Mouse (Mus musculus) MEL (cell line): ENCODE data around the gene 2210011C24Rik. TPM values are rescaled to one million over a fixed set of nuclear protein-coding genes. Genes with fewer than 3 reads are reported as not detected.

Source experiments
- DNase-seq: peaks from one replicate; pipeline ENCODE4 v3.0.0; 2011; ENCODE audit warnings: low read depth, low spot score
- H3K27ac ChIP-seq: 2 replicates; pipeline ENCODE4 v1.5.1; 2012; ENCODE audit warnings: low read depth, mild to moderate bottlenecking, control low read depth, low read length, moderate library complexity; ENCODE audit not compliant: control insufficient read depth
- H3K27me3 ChIP-seq, 2 experiments: fragments of 150-350 bp in 1 of 2; sonication (generic) in 1 of 2; 2 replicates each; pipeline ENCODE4 v1.6.1; 2012; ENCODE audit warnings: low read length in 2 of 2, mild to moderate bottlenecking in 2 of 2, improper control_type of control experiment in 1 of 2, moderate library complexity in 1 of 2; ENCODE audit not compliant: insufficient read depth in 2 of 2, control insufficient read depth in 1 of 2
- H3K36me3 ChIP-seq, 2 experiments: 2 replicates each; pipeline ENCODE4 v1.6.1; 2012 to 2014; ENCODE audit warnings: low read length in 2 of 2, improper control_type of control experiment in 1 of 2, inconsistent platforms in 1 of 2, mild to moderate bottlenecking in 1 of 2; ENCODE audit not compliant: insufficient read depth in 2 of 2, control insufficient read depth in 1 of 2
- H3K4me1 ChIP-seq, 2 experiments: fragments of 150-350 bp in 1 of 2; sonication (generic) in 1 of 2; 2 replicates each; pipeline ENCODE4 v1.6.1; 2012; ENCODE audit warnings: low read length in 2 of 2, improper control_type of control experiment in 1 of 2, mild to moderate bottlenecking in 1 of 2; ENCODE audit not compliant: insufficient read depth in 2 of 2, control insufficient read depth in 1 of 2
- H3K4me3 ChIP-seq, 2 experiments: fragments of 150-350 bp in 1 of 2; sonication (generic) in 1 of 2; 2 replicates each; pipeline ENCODE4 v1.5.1; 2012; ENCODE audit warnings: low read depth in 2 of 2, low read length in 2 of 2, mild to moderate bottlenecking in 2 of 2, moderate library complexity in 2 of 2, control low read depth in 1 of 2, improper control_type of control experiment in 1 of 2; ENCODE audit not compliant: control insufficient read depth in 1 of 2, insufficient read depth in 1 of 2
- H3K79me2 ChIP-seq: 2 replicates; pipeline ENCODE4 v1.6.1; 2012; ENCODE audit warnings: mild to moderate bottlenecking, low read length, moderate library complexity; ENCODE audit not compliant: control insufficient read depth, poor library complexity, insufficient read depth
- H3K9ac ChIP-seq: 2 replicates; pipeline ENCODE4 v1.6.1; 2012; ENCODE audit warnings: low read depth, mild to moderate bottlenecking, control low read depth, low read length, moderate library complexity; ENCODE audit not compliant: control insufficient read depth, poor library complexity, severe bottlenecking
- H3K9me3 ChIP-seq: fragments of 150-350 bp; sonication (generic); replicated peaks from 2 replicates; pipeline ENCODE4 v1.6.1; 2012; ENCODE audit warnings: mild to moderate bottlenecking, low read length, improper control_type of control experiment, moderate library complexity; ENCODE audit not compliant: insufficient read depth
- BHLHE40 ChIP-seq: IDR thresholded peaks from 2 replicates; pipeline ENCODE4 v1.6.1; 2012; ENCODE audit warnings: low read depth, mild to moderate bottlenecking, inconsistent platforms, low read length, improper control_type of control experiment, borderline replicate concordance
- CHD2 ChIP-seq: IDR thresholded peaks from 2 replicates; pipeline ENCODE4 v1.6.1; 2011; ENCODE audit warnings: low read length, improper control_type of control experiment
- CTCF ChIP-seq, 3 experiments: IDR thresholded peaks in 2 of 3; conservative IDR thresholded peaks in 1 of 3; 2 replicates each; pipeline ENCODE4 v1.5.1; 2011 to 2012; ENCODE audit warnings: low read length in 3 of 3, low read depth in 2 of 3, mild to moderate bottlenecking in 2 of 3, improper control_type of control experiment in 1 of 3, inconsistent platforms in 1 of 3, mixed read lengths in 1 of 3, moderate library complexity in 1 of 3; ENCODE audit not compliant: control insufficient read depth in 1 of 3, insufficient read depth in 1 of 3, poor library complexity in 1 of 3, severe bottlenecking in 1 of 3
- ELF1 ChIP-seq: IDR thresholded peaks from 2 replicates; pipeline ENCODE4 v1.6.1; 2014; ENCODE audit warnings: low read depth, mild to moderate bottlenecking, inconsistent platforms, low read length, improper control_type of control experiment, moderate library complexity
- EP300 ChIP-seq, 2 experiments: IDR thresholded peaks; 2 replicates each; pipeline ENCODE4 v1.6.1; 2011; ENCODE audit warnings: improper control_type of control experiment in 2 of 2, low read length in 2 of 2, low read depth in 1 of 2, mild to moderate bottlenecking in 1 of 2
- ETS1 ChIP-seq: IDR thresholded peaks from 2 replicates; pipeline ENCODE4 v1.6.1; 2012; ENCODE audit warnings: low read depth, mild to moderate bottlenecking, inconsistent platforms, low read length, improper control_type of control experiment, moderate library complexity
- GATA1 ChIP-seq: IDR thresholded peaks from 2 replicates; pipeline ENCODE4 v1.6.1; 2011; ENCODE audit warnings: low read depth, low read length, improper control_type of control experiment
- HCFC1 ChIP-seq: IDR thresholded peaks from 2 replicates; pipeline ENCODE4 v1.6.1; 2012; ENCODE audit warnings: low read depth, mild to moderate bottlenecking, inconsistent platforms, low read length, improper control_type of control experiment, moderate library complexity
- MAX ChIP-seq: IDR thresholded peaks from 2 replicates; pipeline ENCODE4 v1.6.1; 2011; ENCODE audit warnings: low read length, improper control_type of control experiment
- MEF2A ChIP-seq: IDR thresholded peaks from 2 replicates; pipeline ENCODE4 v1.6.1; 2014; ENCODE audit warnings: low read depth, mild to moderate bottlenecking, inconsistent platforms, low read length, improper control_type of control experiment; ENCODE audit not compliant: poor library complexity, insufficient replicate concordance, severe bottlenecking; ENCODE audit errors: extremely low read depth
- MXI1 ChIP-seq: IDR thresholded peaks from 2 replicates; pipeline ENCODE4 v1.6.1; 2011; ENCODE audit warnings: mild to moderate bottlenecking, low read depth, low read length, improper control_type of control experiment
- MYB ChIP-seq: IDR thresholded peaks from 2 replicates; pipeline ENCODE4 v1.6.1; 2011; ENCODE audit warnings: mild to moderate bottlenecking, low read depth, low read length, improper control_type of control experiment
- NELFE ChIP-seq: IDR thresholded peaks from 2 replicates; pipeline ENCODE4 v1.6.1; 2011; ENCODE audit warnings: low read depth, low read length, improper control_type of control experiment
- NRF1 ChIP-seq: IDR thresholded peaks from 2 replicates; pipeline ENCODE4 v1.6.1; 2014; ENCODE audit warnings: low read depth, mild to moderate bottlenecking, inconsistent platforms, low read length, improper control_type of control experiment, moderate library complexity; ENCODE audit not compliant: poor library complexity, insufficient read depth, severe bottlenecking
- POLR2AphosphoS2 ChIP-seq: IDR thresholded peaks from 2 replicates; pipeline ENCODE4 v1.6.1; 2011; ENCODE audit warnings: low read length, improper control_type of control experiment
- POLR2AphosphoS5 ChIP-seq: IDR thresholded peaks from 2 replicates; pipeline ENCODE4 v1.6.1; 2012; ENCODE audit warnings: low read depth, borderline replicate concordance, mild to moderate bottlenecking, inconsistent platforms, low read length, moderate library complexity, mixed read lengths
- RAD21 ChIP-seq: IDR thresholded peaks from 2 replicates; pipeline ENCODE4 v1.6.1; 2011; ENCODE audit warnings: mild to moderate bottlenecking, low read depth, low read length, improper control_type of control experiment
- RCOR1 ChIP-seq: IDR thresholded peaks from 2 replicates; pipeline ENCODE4 v1.6.1; 2012; ENCODE audit warnings: low read depth, mild to moderate bottlenecking, inconsistent platforms, low read length, improper control_type of control experiment
- SIN3A ChIP-seq: IDR thresholded peaks from 2 replicates; pipeline ENCODE4 v1.6.1; 2012; ENCODE audit warnings: low read length, improper control_type of control experiment, inconsistent platforms
- SMC3 ChIP-seq: IDR thresholded peaks from 2 replicates; pipeline ENCODE4 v1.6.1; 2011; ENCODE audit warnings: low read depth, low read length, improper control_type of control experiment
- TAL1 ChIP-seq: IDR thresholded peaks from 2 replicates; pipeline ENCODE4 v1.6.1; 2012; ENCODE audit warnings: mild to moderate bottlenecking, inconsistent platforms, low read length, moderate library complexity, mixed read lengths
- TBP ChIP-seq: IDR thresholded peaks from 2 replicates; pipeline ENCODE4 v1.8.0; 2011; ENCODE audit warnings: low read depth, low read length, improper control_type of control experiment
- TCF12 ChIP-seq: IDR thresholded peaks from 2 replicates; pipeline ENCODE4 v1.6.1; 2014; ENCODE audit warnings: low read depth, mild to moderate bottlenecking, inconsistent platforms, low read length, improper control_type of control experiment, moderate library complexity
- UBTF ChIP-seq: IDR thresholded peaks from 2 replicates; pipeline ENCODE4 v1.6.1; 2012; ENCODE audit warnings: low read depth, mild to moderate bottlenecking, inconsistent platforms, low read length, improper control_type of control experiment, moderate library complexity, borderline replicate concordance; ENCODE audit not compliant: insufficient read depth
- USF2 ChIP-seq, 2 experiments: IDR thresholded peaks; 2 replicates each; pipeline ENCODE4 v1.6.1; 2011 to 2012; ENCODE audit warnings: improper control_type of control experiment in 2 of 2, low read length in 2 of 2, borderline replicate concordance in 1 of 2, inconsistent platforms in 1 of 2, low read depth in 1 of 2, mild to moderate bottlenecking in 1 of 2; ENCODE audit not compliant: insufficient read depth in 1 of 2
- ZC3H11A ChIP-seq: IDR thresholded peaks from 2 replicates; pipeline ENCODE4 v1.6.1; 2012; ENCODE audit warnings: low read depth, mild to moderate bottlenecking, inconsistent platforms, low read length, improper control_type of control experiment
- ZKSCAN1 ChIP-seq: IDR thresholded peaks from 2 replicates; pipeline ENCODE4 v1.6.1; 2012; ENCODE audit warnings: low read depth, mild to moderate bottlenecking, inconsistent platforms, low read length, improper control_type of control experiment, moderate library complexity
- ZMIZ1 ChIP-seq: IDR thresholded peaks from 2 replicates; pipeline ENCODE4 v1.6.1; 2012; ENCODE audit warnings: low read depth, mild to moderate bottlenecking, inconsistent platforms, low read length, improper control_type of control experiment, moderate library complexity
- ZNF384 ChIP-seq: IDR thresholded peaks from 2 replicates; pipeline ENCODE4 v1.6.1; 2012; ENCODE audit warnings: low read depth, mild to moderate bottlenecking, inconsistent platforms, low read length, improper control_type of control experiment
- polyA plus RNA-seq, 2 experiments: library from polyadenylated mRNA; stranded (reverse) in 1 of 2; unstranded in 1 of 2; fragments of >175 nt in 1 of 2; fragments of >200 nt in 1 of 2; gene quantifications; 2 replicates each; pipeline versions ENCODE4 v1.2.1 to v1.2.4; 2012; ENCODE audit warnings: low replicate concordance in 2 of 2, low read depth in 1 of 2; ENCODE audit not compliant: insufficient read length in 2 of 2, insufficient read depth in 1 of 2, missing spikeins in 1 of 2
- total RNA-seq: library from RNA; depleted of rRNA; stranded (reverse); fragments of 300-350 nt; gene quantifications from 2 replicates; pipeline ENCODE4 v1.2.3, GENCODE M21; 2012

The 2210011C24Rik gene
- total and polyA plus RNA-seq, 3 experiments: not detected

GRCm38 (mm10) chr8:84053229-84053628, 41.3 kb upstream of the 2210011C24Rik start:
- TF ChIP-seq SMC3 (peak; percentile 36; the same call in 1 of the 2 replicates), CTCF (IDR thresholded peaks at IDR 0.05 in 2 of 3, conservative IDR thresholded peaks at IDR 0.05 in 1 of 3; ENCODE audit: control insufficient read depth in 1 of 3, insufficient read depth in 1 of 3, low read depth in 2 of 3, low read length in 3 of 3, poor library complexity in 1 of 3, severe bottlenecking in 1 of 3) (peak; percentile 19 to 57 (median 51)), NRF1 (no peak), GATA1 (peak; percentile 23; the same call in 1 of the 2 replicates), UBTF (no peak), CHD2 (no peak), SIN3A (no peak; the same call in 1 of the 2 replicates), RAD21 (peak; percentile 46), TCF12 (no peak), MXI1 (no peak), MAX (0 out of 2 replicates have a peak, but pooled peaks have one; percentile 23)
- no peak overlapping the region for H3K9ac ChIP-seq
- H3K4me1 ChIP-seq: peaks cover 3 to 4% of the 10 kb centered on the region in 2 experiments; a peak in 3 of 4 replicates
- no peak overlapping the region for H3K27ac ChIP-seq
- no peaks in the 10 kb centered on the region for H3K79me2 ChIP-seq
- no peaks in the 10 kb centered on the region for H3K9me3 ChIP-seq
- H3K27me3 ChIP-seq: no peaks in the 10 kb centered on the region
- H3K36me3 ChIP-seq: peaks cover 0 to 2% of the 10 kb centered on the region in 2 experiments; a peak in 1 of 4 replicates
- DNase-seq: peak; percentile 67
- no peak overlapping the region for H3K4me3 ChIP-seq

GRCm38 (mm10) chr8:84052746-84053145, 40.8 kb upstream of the 2210011C24Rik start:
- no peaks in the 10 kb centered on the region for H3K9me3 ChIP-seq
- peaks cover 3 to 4% of the 10 kb centered on the region in 2 experiments; a peak in 3 of 4 replicates for H3K4me1 ChIP-seq
- H3K79me2 ChIP-seq: no peaks in the 10 kb centered on the region
- peak overlapping the region; percentile 16; the same call in 1 of the 2 replicates for H3K27ac ChIP-seq
- DNase-seq: peak; percentile 92
- no peak overlapping the region for H3K9ac ChIP-seq
- no peak for TF ChIP-seq USF2 (IDR thresholded peaks at IDR 0.05; ENCODE audit: borderline replicate concordance in 1 of 2, insufficient read depth in 1 of 2, low read depth in 1 of 2, low read length in 2 of 2)
- TF ChIP-seq UBTF: no peak
- TF ChIP-seq TAL1: peak; percentile 61
- TF ChIP-seq MAX: no peak
- TF ChIP-seq BHLHE40: no peak
- no peak for TF ChIP-seq TBP
- TF ChIP-seq NRF1: no peak
- peak; percentile 92 for TF ChIP-seq GATA1
- no peak for TF ChIP-seq POLR2AphosphoS2
- no peak for TF ChIP-seq ZKSCAN1
- peak; percentile 46; the same call in 1 of the 2 replicates for TF ChIP-seq ETS1
- 0 out of 2 replicates have a peak, but pooled peaks have one; percentile 28 for TF ChIP-seq MYB
- TF ChIP-seq ZC3H11A: no peak
- TF ChIP-seq RCOR1: peak; percentile 50; the same call in 1 of the 2 replicates
- peak; percentile 70 for TF ChIP-seq TCF12
- TF ChIP-seq ELF1: no peak
- TF ChIP-seq ZMIZ1: no peak
- TF ChIP-seq EP300 (IDR thresholded peaks at IDR 0.05; ENCODE audit: low read depth in 1 of 2, low read length in 2 of 2): peak; percentile 74 to 82
- no peak for TF ChIP-seq CTCF (IDR thresholded peaks at IDR 0.05 in 2 of 3, conservative IDR thresholded peaks at IDR 0.05 in 1 of 3; ENCODE audit: control insufficient read depth in 1 of 3, insufficient read depth in 1 of 3, low read depth in 2 of 3, low read length in 3 of 3, poor library complexity in 1 of 3, severe bottlenecking in 1 of 3)
- no peak for TF ChIP-seq HCFC1
- no peak for TF ChIP-seq ZNF384
- no peak for TF ChIP-seq POLR2AphosphoS5
- no peak for TF ChIP-seq CHD2
- TF ChIP-seq SIN3A: peak; percentile 29; the same call in 1 of the 2 replicates
- no peak for TF ChIP-seq MEF2A
- no peak for TF ChIP-seq NELFE
- peaks cover 0 to 2% of the 10 kb centered on the region in 2 experiments; a peak in 1 of 4 replicates for H3K36me3 ChIP-seq
- H3K27me3 ChIP-seq: no peaks in the 10 kb centered on the region
- H3K4me3 ChIP-seq: no peak overlapping the region
